Mouse (Mus musculus): ENCODE measurements around the gene Ttll13.

DNA sequence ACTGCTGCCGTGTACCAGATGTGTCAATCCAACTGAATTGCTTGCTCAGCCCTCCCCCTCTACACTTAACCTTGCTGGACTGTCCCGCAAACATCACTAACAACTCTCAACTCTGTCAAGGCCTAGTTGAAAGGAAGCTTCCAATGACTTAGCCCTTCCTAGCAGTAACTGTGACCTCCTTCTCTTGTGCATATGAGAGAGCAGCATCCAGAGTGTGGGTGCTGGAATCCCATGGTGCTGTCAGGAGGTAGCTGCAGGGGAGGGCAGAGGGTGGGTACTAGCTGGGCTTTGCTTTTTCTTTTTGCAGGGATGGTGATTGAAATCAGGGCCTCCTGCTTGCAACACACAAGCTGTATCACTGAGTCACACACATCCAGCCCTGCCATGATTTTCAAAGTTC lies 27.3 kb downstream of the Ttll13 start:
- no peak for TF ChIP-seq CTCF (IDR thresholded peaks at IDR 0.05; ENCODE audit: extremely low read depth, insufficient read length, insufficient replicate concordance, low read depth, low read length)
- TF ChIP-seq POLR2A (IDR thresholded peaks at IDR 0.05; ENCODE audit: low read depth, low read length) = no peak
